Mouse (Mus musculus) layer of hippocampus, adult 2 months (tissue): ENCODE data around the gene Ctsa. TPM values are rescaled to one million over a fixed set of nuclear protein-coding genes. Genes with fewer than 3 reads are reported as not detected.

Source experiments
- DNase-seq, 2 experiments: peaks; one replicate each; pipeline ENCODE4 v3.0.0; 2022; ENCODE audit warnings: low spot score in 2 of 2
- H3K27ac ChIP-seq: fragments of 200-600 bp; 2 replicates; pipeline ENCODE4 v1.8.1; 2022
- H3K4me3 ChIP-seq: fragments of 200-600 bp; 2 replicates; pipeline ENCODE4 v1.8.1; 2022; ENCODE audit warnings: mild to moderate bottlenecking
- CTCF ChIP-seq: fragments of 200-600 bp; conservative IDR thresholded peaks from 2 replicates; pipeline ENCODE4 v1.8.1; 2022; ENCODE audit warnings: antibody characterized with exemption, mild to moderate bottlenecking, moderate library complexity
- total RNA-seq, 2 experiments: library from RNA; stranded (reverse); gene quantifications; 2 replicates each; pipeline ENCODE4 v1.2.3; 2021

Ctsa gene
- total RNA-seq, 2 experiments from 2014 or later = 103 to 108 TPM

GRCm38 (mm10) chr2:164878509-164879227 lies 46.0 kb downstream of the Ctsa start:
- peak; percentile 29; the same call in 1 of the 2 replicates for TF ChIP-seq CTCF
- peak overlapping the region; percentile 100 for H3K27ac ChIP-seq
- peak overlapping the region; percentile 74 for H3K4me3 ChIP-seq
- no peak for DNase-seq

DNA sequence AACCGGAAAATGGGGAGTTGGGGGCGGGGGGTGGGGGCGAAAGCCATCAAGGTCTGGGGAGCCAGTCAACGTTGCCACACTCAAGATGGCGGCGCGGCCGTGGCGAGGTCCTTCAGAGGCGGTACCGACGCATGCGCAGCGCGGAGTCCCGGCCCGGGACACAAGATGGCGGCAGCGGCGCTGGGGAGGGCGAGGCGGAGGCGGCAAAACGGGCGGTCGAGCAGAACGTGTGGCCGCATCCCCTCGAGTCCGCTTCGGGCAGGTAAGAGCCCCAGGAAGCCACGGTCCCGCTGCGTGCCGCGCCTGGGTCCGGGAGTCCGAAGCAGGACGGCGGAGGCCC lies 46.5 kb downstream of the Ctsa start, which contains the start of gene Pcif1:
Gene Pcif1 (plus strand): TSS at position 77 of the 340 bp plus-strand sequence.
- peak within 1 kb of the TSS; percentile 94 for H3K4me3 ChIP-seq
- TF ChIP-seq CTCF = peak; percentile 40
- H3K27ac ChIP-seq = peak within 1 kb of the TSS; percentile 100
- peak; percentile 87 to 94 for DNase-seq

- peak; percentile 92 to 94 for DNase-seq
- H3K4me3 ChIP-seq = peak overlapping the region; percentile 94
- TF ChIP-seq CTCF = no peak; the same call in none of the 2 replicates
- peak overlapping the region; percentile 100 for H3K27ac ChIP-seq
Observed at GRCm38 (mm10) chr2:164879568-164880277, 47.0 kb downstream of the Ctsa start.

DNA sequence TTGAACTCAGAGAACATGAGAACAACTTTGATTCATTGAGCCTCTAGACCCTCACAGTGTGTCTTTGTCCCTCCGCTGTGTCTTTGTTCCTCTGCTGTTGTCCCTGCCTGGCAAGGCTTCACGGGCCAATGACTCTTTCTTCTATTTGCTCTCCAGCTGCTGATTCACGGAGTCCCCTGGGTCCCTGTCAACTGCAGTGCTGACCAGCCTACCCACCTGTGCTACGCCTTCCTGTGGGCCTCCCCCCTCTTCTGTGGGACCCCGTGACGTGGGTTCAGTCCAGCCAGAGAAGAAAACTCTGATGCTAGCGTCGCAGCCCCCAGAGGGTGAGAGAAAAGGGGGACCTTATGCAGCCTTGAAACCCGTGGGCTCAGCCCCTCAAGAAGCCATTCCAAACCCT lies 49.9 kb downstream of the Ctsa start:
- H3K4me3 ChIP-seq = no peak overlapping the region
- no peak overlapping the region for H3K27ac ChIP-seq
- DNase-seq = no peak
- no peak for TF ChIP-seq CTCF

GRCm38 (mm10) chr2:164885788-164886187 lies 53.1 kb downstream of the Ctsa start:
- TF ChIP-seq CTCF = no peak
- H3K27ac ChIP-seq = peak overlapping the region; percentile 70

DNA sequence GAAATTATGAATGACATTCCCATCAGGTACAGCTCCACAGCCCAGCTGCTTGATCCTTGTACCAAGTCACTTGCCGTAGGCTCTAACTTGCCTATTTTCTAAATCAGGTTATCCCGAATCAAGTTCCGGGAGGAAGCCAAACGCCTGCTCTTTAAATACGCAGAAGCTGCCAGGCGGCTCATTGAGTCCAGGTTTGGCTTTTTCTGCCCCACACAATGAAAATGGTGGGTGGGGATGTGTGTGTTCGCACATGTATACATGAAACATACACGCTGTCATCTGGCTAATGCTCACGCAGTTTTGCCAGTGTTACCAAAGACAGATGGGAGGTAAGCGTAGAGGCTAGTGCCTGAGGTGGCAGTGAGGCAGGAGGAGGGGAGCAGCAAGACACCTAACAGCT lies 53.9 kb downstream of the Ctsa start:
- Histone ChIP-seq H3K27ac (peak overlapping the region; percentile 70), H3K4me3 (no peak overlapping the region)
- no peak for DNase-seq
- no peak for TF ChIP-seq CTCF

More at GRCm38 (mm10) chr2:164885788-164886187, 53.1 kb downstream of the Ctsa start:
- peak; percentile 65 to 89 for DNase-seq
- H3K4me3 ChIP-seq = no peak overlapping the region

DNA sequence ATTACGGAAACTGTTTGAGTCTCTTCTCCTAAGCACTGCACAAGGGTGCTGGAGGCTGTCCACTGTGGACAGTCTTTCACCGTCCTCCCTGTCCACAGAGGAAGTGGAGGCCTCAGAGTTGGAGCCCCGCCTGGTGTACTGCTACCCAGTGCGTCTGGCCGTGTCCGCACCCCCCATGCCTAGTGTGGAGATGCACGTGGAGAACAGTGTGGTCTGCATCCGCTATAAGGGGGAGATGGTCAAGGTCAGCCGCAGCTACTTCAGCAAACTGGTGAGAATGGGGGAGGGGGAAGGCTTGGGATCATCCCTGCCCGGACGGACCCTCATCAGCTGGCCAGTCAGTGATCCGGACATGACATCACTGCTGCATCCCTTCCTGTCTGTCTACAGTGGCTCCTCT lies 56.3 kb downstream of the Ctsa start:
- Histone ChIP-seq H3K4me3 (no peak overlapping the region), H3K27ac (no peak overlapping the region)
- DNase-seq = no peak
- no peak for TF ChIP-seq CTCF

DNA sequence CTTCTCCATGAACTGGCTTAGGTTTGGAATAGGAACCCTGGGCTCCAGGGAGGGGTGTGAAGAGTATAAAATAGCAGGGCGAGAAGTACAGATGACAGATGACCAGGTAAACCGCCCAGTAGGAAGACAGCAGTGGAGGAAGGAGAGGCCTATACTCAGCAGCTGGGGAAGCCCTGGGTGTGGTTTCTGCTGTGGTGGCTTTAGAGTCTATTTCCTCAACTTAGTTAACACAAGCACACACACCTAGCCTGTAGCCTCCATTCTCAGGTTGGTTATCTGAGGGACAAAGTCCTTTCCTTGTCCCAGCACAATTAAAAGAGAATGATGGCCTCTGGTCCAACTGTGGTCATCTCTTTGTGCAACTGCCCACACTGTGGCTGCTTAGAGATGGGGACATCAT lies 57.3 kb downstream of the Ctsa start:
- Histone ChIP-seq H3K4me3 (no peak overlapping the region), H3K27ac (no peak overlapping the region)
- no peak for DNase-seq
- no peak for TF ChIP-seq CTCF

Other genes starting within 250 kb of the Ctsa start
- gene Wfdc6a, start 247.4 kb upstream of the Ctsa start, total RNA-seq = not detected
- gene Eppin, start 239.3 kb upstream of the Ctsa start, total RNA-seq = not detected
- not detected for gene Wfdc6b, start 219.4 kb upstream of the Ctsa start, total RNA-seq
- gene Wfdc8, start 219.2 kb upstream of the Ctsa start, total RNA-seq = not detected
- gene Wfdc16, start 194.1 kb upstream of the Ctsa start, total RNA-seq = not detected
- gene Wfdc10, start 176.8 kb upstream of the Ctsa start, total RNA-seq = not detected
- not detected for gene Wfdc9, start 176.3 kb upstream of the Ctsa start, total RNA-seq
- not detected for gene Wfdc11, start 158.8 kb upstream of the Ctsa start, total RNA-seq
- gene Wfdc13, start 147.8 kb upstream of the Ctsa start, total RNA-seq = not detected
- gene Spint4, start 134.4 kb upstream of the Ctsa start, total RNA-seq = not detected
- not detected for gene Spint5, start 117.6 kb upstream of the Ctsa start, total RNA-seq
- gene Wfdc3, start 86.9 kb upstream of the Ctsa start, total RNA-seq = 1 to 10 TPM in 1 of 2 experiments, under 1 TPM in 1; 0.64 to 1.3 TPM
- 10 to 100 TPM; 40.4 to 41.2 TPM for gene Dnttip1, start 86.9 kb upstream of the Ctsa start, total RNA-seq
- gene Ube2c, start 63.0 kb upstream of the Ctsa start, total RNA-seq = 1 to 10 TPM in 1 of 2 experiments, under 1 TPM in 1; 0.76 to 1.6 TPM
- gene Tnnc2, start 52.9 kb upstream of the Ctsa start, total RNA-seq = not detected
- 10 to 100 TPM; 39.8 TPM for gene Snx21, start 47.0 kb upstream of the Ctsa start, total RNA-seq
- gene Acot8, start 28.0 kb upstream of the Ctsa start, total RNA-seq = 10 to 100 TPM; 25.8 to 32.2 TPM
- gene Zswim3, start 27.8 kb upstream of the Ctsa start, total RNA-seq = 1 to 10 TPM; 7.2 to 8.9 TPM
- gene Zswim1, start 10.2 kb upstream of the Ctsa start, total RNA-seq = 10 to 100 TPM; 23.6 to 25.2 TPM
- gene Spata25, start 4.3 kb upstream of the Ctsa start, total RNA-seq = under 1 TPM; 0.47 to 0.79 TPM
- 1 to 10 TPM; 2.8 to 3.6 TPM for gene Neurl2, start 583 bp downstream of the Ctsa start, total RNA-seq
- gene Pltp, start 24.8 kb downstream of the Ctsa start, total RNA-seq = 10 to 100 TPM; 67.4 to 86.9 TPM
- 10 to 100 TPM; 45.9 to 49.6 TPM for gene Pcif1, start 46.4 kb downstream of the Ctsa start, total RNA-seq
- gene Zfp335, start 78.9 kb downstream of the Ctsa start, total RNA-seq = 10 to 100 TPM; 29.0 to 30.9 TPM
- 1 to 10 TPM; 1.4 to 2.2 TPM for gene Mmp9, start 107.9 kb downstream of the Ctsa start, total RNA-seq
- 100 to 1,000 TPM; 406 to 409 TPM for gene Slc12a5, start 127.9 kb downstream of the Ctsa start, total RNA-seq
- 10 to 100 TPM; 57.8 to 63.8 TPM for gene Ncoa5, start 202.0 kb downstream of the Ctsa start, total RNA-seq
- under 1 TPM; 0.33 to 0.91 TPM for gene Cd40, start 222.8 kb downstream of the Ctsa start, total RNA-seq